Mouse (Mus musculus) spleen, postnatal 14 days (tissue): ENCODE results near the gene Rbm20.

Experiments
- DNase-seq, 2 experiments: peaks; one replicate each; pipeline ENCODE4 v3.0.0; 2021 to 2022; ENCODE audit warnings: low spot score in 2 of 2

Rbm20 gene

GRCm38 (mm10) chr19:53850166-53850922 is 173.2 kb downstream of the Rbm20 start:
- no peak for DNase-seq

- no peak for DNase-seq
These were observed 174.2 kb downstream of the Rbm20 start for GRCm38 (mm10) chr19:53851352-53851751.

GRCm38 (mm10) chr19:53851826-53852698 is 175.0 kb downstream of the Rbm20 start:
- no peak for DNase-seq

- DNase-seq, result no peak
These were observed 175.8 kb downstream of the Rbm20 start for GRCm38 (mm10) chr19:53852699-53853451.

- DNase-seq, result no peak
These were observed 177.9 kb downstream of the Rbm20 start for GRCm38 (mm10) chr19:53854978-53855377.

- DNase-seq, result no peak
These were observed 178.7 kb downstream of the Rbm20 start for GRCm38 (mm10) chr19:53855781-53856180.

GRCm38 (mm10) chr19:53856794-53857193 is 179.7 kb downstream of the Rbm20 start:
- no peak for DNase-seq

GRCm38 (mm10) chr19:53857962-53858361 is 180.9 kb downstream of the Rbm20 start:
- no peak for DNase-seq

GRCm38 (mm10) chr19:53859149-53859548 is 182.0 kb downstream of the Rbm20 start:
- DNase-seq, result no peak

- no peak for DNase-seq
These were observed 182.5 kb downstream of the Rbm20 start for GRCm38 (mm10) chr19:53859593-53859992.

- DNase-seq, result no peak
These were observed 184.2 kb downstream of the Rbm20 start for GRCm38 (mm10) chr19:53861346-53861745.

- no peak for DNase-seq
These were observed 185.6 kb downstream of the Rbm20 start for GRCm38 (mm10) chr19:53862573-53863246.

- DNase-seq, result no peak
These were observed 190.1 kb downstream of the Rbm20 start for GRCm38 (mm10) chr19:53867238-53867637.

GRCm38 (mm10) chr19:53868125-53868524 is 191.0 kb downstream of the Rbm20 start:
- DNase-seq, result no peak

GRCm38 (mm10) chr19:53868796-53869195 is 191.7 kb downstream of the Rbm20 start:
- no peak for DNase-seq

- no peak for DNase-seq
These were observed 192.6 kb downstream of the Rbm20 start for GRCm38 (mm10) chr19:53869427-53870385.

- no peak for DNase-seq
These were observed 193.5 kb downstream of the Rbm20 start for GRCm38 (mm10) chr19:53870568-53870967.

GRCm38 (mm10) chr19:53871502-53871901 is 194.4 kb downstream of the Rbm20 start:
- no peak for DNase-seq

GRCm38 (mm10) chr19:53872994-53873713 is 196.0 kb downstream of the Rbm20 start:
- DNase-seq, result no peak

GRCm38 (mm10) chr19:53875246-53875645 is 198.1 kb downstream of the Rbm20 start:
- DNase-seq, result no peak
